Mouse (Mus musculus) stomach, postnatal 0 days (tissue): ENCODE measurements at regions not wholly inside any gene's neighbourhood (a gene's known extent, or its start where the extent isn't known, plus 50 kb on each side); places are given as distances from the start of the nearest gene placed in this dataset.

ENCODE experiments used
- ATAC-seq: fragments of 200-750 bp; cut with Nextera tagmentation; 2 replicates; pipeline ENCODE4 v1.8.0; 2017; ENCODE audit not compliant: low FRiP score, low TSS enrichment
- DNase-seq: peaks from one replicate; pipeline ENCODE4 v3.0.0-alpha.2; 2016; ENCODE audit warnings: low spot score
- H3K27ac ChIP-seq: fragments of 300-500 bp; sonication (generic); replicated peaks from 2 replicates; pipeline ENCODE4 v1.5.1; 2014; ENCODE audit warnings: mild to moderate bottlenecking, control low read depth
- H3K27me3 ChIP-seq: fragments of 300-500 bp; sonication (generic); 2 replicates; pipeline ENCODE4 v1.6.1; 2014; ENCODE audit warnings: low read length; ENCODE audit not compliant: control insufficient read depth, insufficient read depth
- H3K36me3 ChIP-seq: fragments of 300-500 bp; sonication (generic); 2 replicates; pipeline ENCODE4 v1.6.1; 2014; ENCODE audit warnings: low read length, mixed read lengths; ENCODE audit not compliant: control insufficient read depth, insufficient read depth
- H3K4me1 ChIP-seq: fragments of 300-500 bp; sonication (generic); replicated peaks from 2 replicates; pipeline ENCODE4 v1.6.1; 2014; ENCODE audit warnings: antibody characterized with exemption; ENCODE audit not compliant: control insufficient read depth, insufficient read depth
- H3K4me2 ChIP-seq: fragments of 300-500 bp; sonication (generic); replicated peaks from 2 replicates; pipeline ENCODE4 v1.6.1; 2014; ENCODE audit warnings: low read depth, mild to moderate bottlenecking, control low read depth, moderate library complexity
- H3K4me3 ChIP-seq: fragments of 300-500 bp; sonication (generic); 2 replicates; pipeline ENCODE4 v1.5.1; 2014; ENCODE audit warnings: low read depth, low read length, control low read depth
- H3K9ac ChIP-seq: fragments of 300-500 bp; sonication (generic); 2 replicates; pipeline ENCODE4 v1.6.1; 2014; ENCODE audit warnings: mild to moderate bottlenecking, low read length, control low read depth, mixed read lengths
- H3K9me3 ChIP-seq: fragments of 300-500 bp; sonication (generic); 2 replicates; pipeline ENCODE4 v1.6.1; 2016; ENCODE audit warnings: low read length; ENCODE audit not compliant: control insufficient read depth
- CTCF ChIP-seq: IDR thresholded peaks from 2 replicates; pipeline ENCODE4 v1.5.1; 2016; ENCODE audit warnings: antibody characterized with exemption, low read depth, mild to moderate bottlenecking, moderate library complexity
- EP300 ChIP-seq: optimal IDR thresholded peaks from 2 replicates; pipeline ENCODE3; 2016; ENCODE audit warnings: antibody characterized with exemption
- WGBS: fragments of 180-500 bp; shearing (Covaris S2); extraction: QIAGEN DNeasy Blood & Tissue Kit; methylation state at CpG from one replicate; pipeline ENCODE4 v1.1.7; 2014; 5-methylcytosine and 5-hydroxymethylcytosine counted together

DNA sequence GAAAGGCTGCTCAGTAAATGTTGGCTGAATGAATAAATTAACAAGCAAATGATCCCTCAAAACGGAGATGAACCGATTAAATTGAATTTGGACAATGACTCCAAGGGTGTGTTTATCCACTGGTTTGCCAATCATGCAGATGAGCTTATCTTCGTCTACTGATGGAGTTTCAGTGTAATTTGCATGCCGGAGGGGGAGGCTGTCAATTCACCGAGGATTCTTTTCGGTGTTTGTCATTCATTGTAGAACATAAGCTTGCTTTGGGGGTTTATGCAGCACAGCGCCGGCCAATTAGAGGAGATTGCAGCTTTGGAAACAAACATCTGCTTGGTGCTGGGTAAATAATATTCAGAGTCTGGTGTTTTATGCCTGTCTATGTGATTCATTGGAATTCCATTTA is 132.7 kb downstream of the Otoa start:
- no peak for TF ChIP-seq CTCF
- TF ChIP-seq EP300, result no peak
- 76% methylated on average over 8 of the region's 8 CpGs for WGBS
- ATAC-seq, result no peak

DNA sequence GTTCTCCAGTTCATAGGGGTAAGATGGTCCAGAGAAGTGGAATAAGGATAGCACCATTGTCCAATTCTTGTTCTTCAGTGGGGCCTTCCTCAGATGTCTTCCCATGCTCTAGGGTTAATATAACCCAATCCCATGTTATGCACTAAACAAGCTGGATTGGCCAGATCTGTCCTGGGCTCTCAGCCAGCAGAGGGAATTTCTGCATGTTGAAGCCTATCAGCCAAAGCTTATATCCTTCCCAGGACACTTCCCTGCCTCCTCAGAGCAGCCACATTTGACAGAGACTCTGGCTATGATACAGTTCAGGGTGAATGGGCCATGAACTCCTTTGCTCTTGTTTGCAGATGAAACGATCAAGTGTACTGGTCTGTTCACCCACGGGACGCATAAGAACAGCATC is 133.6 kb downstream of the Otoa start:
- WGBS, result 54% methylated on average over 3 of the region's 3 CpGs
- ATAC-seq (no peak), DNase-seq (no peak)
- Histone ChIP-seq H3K27ac (no peak overlapping the region), H3K27me3 (no peaks in the 10 kb centered on the region), H3K36me3 (no peaks in the 10 kb centered on the region), H3K4me2 (no peak overlapping the region), H3K4me1 (no peaks in the 10 kb centered on the region), H3K9ac (no peak overlapping the region), H3K4me3 (no peak overlapping the region), H3K9me3 (no peaks in the 10 kb centered on the region)
- TF ChIP-seq CTCF (no peak), EP300 (no peak)

More for the DNA sequence above, 132.7 kb downstream of the Otoa start:
- Histone ChIP-seq H3K9ac (no peak overlapping the region), H3K4me1 (no peaks in the 10 kb centered on the region), H3K27me3 (no peaks in the 10 kb centered on the region), H3K4me2 (no peak overlapping the region), H3K9me3 (no peaks in the 10 kb centered on the region), H3K4me3 (no peak overlapping the region), H3K27ac (no peak overlapping the region), H3K36me3 (no peaks in the 10 kb centered on the region)
- no peak for DNase-seq

DNA sequence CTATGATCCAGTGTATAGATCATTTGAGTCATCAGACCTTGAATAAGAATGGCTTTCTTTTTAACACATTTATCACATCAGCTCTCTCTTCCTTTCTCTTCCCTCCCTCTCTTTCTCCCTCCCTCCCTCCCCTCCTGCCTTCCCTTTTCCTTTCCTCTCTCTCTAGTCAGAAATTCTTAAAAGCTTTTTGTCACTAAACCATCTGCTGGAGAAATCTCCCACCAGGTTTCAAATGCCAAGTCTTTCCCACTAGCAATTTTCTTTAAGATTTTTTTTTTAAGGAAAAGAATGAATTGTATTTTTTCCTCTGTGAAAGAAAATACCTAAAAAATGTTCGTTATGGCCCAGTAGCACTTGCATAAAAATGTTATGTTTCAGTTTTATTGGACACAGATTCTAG is 134.3 kb downstream of the Otoa start:
- TF ChIP-seq EP300 (no peak), CTCF (no peak)
- no peaks in the 10 kb centered on the region for H3K4me1 ChIP-seq
- no peak overlapping the region for H3K4me2 ChIP-seq
- 68% methylated on average over 1 of the region's 1 CpGs for WGBS
- ATAC-seq (no peak), DNase-seq (no peak)
- no peaks in the 10 kb centered on the region for H3K27me3 ChIP-seq
- no peaks in the 10 kb centered on the region for H3K36me3 ChIP-seq
- no peak overlapping the region for H3K9ac ChIP-seq
- H3K9me3 ChIP-seq, result no peaks in the 10 kb centered on the region
- H3K4me3 ChIP-seq, result no peak overlapping the region
- no peak overlapping the region for H3K27ac ChIP-seq

DNA sequence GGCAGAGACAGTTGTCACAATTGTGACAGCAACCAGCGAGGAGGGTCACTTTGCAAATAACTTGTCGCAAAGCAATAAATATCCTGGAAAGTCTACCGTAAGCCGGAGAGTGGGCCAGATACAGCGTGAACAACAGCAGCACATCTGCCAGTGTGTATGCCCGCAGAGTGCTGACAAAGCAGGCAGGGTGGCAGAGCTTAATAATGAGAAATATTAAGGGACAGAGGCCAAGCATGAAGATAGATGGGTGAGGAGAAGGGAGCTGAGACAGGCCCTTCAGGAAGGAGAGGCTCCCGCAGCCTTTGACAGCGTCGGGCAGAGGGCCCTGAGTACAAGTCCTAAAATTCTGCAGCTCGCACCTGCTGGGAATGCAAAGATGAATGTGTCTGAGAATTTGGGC is 136.6 kb downstream of the Otoa start:
- no peak for TF ChIP-seq EP300
- TF ChIP-seq CTCF, result no peak
- WGBS, result 78% methylated on average over 10 of the region's 10 CpGs
- H3K27ac ChIP-seq, result no peak overlapping the region

DNA sequence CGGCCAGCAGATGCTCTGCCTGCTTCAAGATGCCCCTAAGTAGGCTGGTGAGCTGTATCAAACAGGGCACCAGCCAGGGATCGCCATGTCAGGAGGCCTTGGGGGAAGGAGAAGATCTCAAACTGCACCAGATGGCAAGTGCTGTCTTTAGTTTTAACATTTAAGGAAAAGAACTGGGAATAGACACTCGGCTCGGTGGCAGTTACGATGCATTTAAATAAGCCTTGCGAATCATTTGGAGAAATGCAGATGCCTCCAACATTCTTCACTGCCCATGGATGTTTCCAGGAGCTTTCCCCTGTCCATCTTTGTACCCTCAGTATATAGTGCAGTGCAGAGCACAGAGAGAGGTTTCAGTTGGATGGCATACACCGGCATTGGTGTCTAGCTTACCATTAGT is 139.7 kb downstream of the Otoa start:
- Histone ChIP-seq H3K27ac (no peak overlapping the region), H3K4me1 (no peaks in the 10 kb centered on the region), H3K4me2 (no peak overlapping the region), H3K9me3 (no peaks in the 10 kb centered on the region), H3K36me3 (no peaks in the 10 kb centered on the region), H3K4me3 (no peak overlapping the region), H3K27me3 (no peaks in the 10 kb centered on the region), H3K9ac (no peak overlapping the region)
- DNase-seq, result no peak
- TF ChIP-seq CTCF (no peak), EP300 (no peak)
- 93% methylated on average over 7 of the region's 7 CpGs for WGBS
- ATAC-seq, result no peak

More for the DNA sequence above, 136.6 kb downstream of the Otoa start:
- Histone ChIP-seq H3K27me3 (no peaks in the 10 kb centered on the region), H3K9ac (no peak overlapping the region), H3K4me2 (no peak overlapping the region), H3K36me3 (no peaks in the 10 kb centered on the region), H3K4me3 (no peak overlapping the region), H3K4me1 (no peaks in the 10 kb centered on the region), H3K9me3 (no peaks in the 10 kb centered on the region)
- ATAC-seq (no peak), DNase-seq (no peak)

DNA sequence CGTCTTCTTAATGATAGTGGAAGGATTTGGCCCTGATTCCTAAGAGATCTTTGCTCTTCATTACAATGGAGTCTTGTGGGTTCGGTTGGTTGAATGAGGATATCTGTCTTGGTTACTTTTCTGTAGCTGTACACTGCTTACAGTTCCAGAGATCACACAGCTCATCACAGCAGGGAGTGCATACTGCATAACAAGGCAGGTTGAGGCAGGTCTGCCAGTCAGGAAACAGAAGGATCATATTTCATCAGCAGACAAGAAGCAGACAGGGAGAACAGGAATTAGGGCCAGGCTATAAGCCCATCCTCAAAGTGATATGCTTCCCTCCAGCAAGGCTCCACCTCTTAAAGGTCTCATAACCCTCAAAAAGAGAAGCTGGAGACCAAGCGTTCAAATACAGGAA is 150.4 kb downstream of the Otoa start:
- no peaks in the 10 kb centered on the region for H3K36me3 ChIP-seq
- 65% methylated on average over 3 of the region's 3 CpGs for WGBS
- DNase-seq, result no peak

More for the DNA sequence above, 150.4 kb downstream of the Otoa start:
- H3K4me2 ChIP-seq, result no peak overlapping the region
- no peaks in the 10 kb centered on the region for H3K4me1 ChIP-seq
- TF ChIP-seq CTCF, result no peak
- no peak for TF ChIP-seq EP300
- H3K9me3 ChIP-seq, result no peaks in the 10 kb centered on the region
- H3K9ac ChIP-seq, result no peak overlapping the region
- H3K4me3 ChIP-seq, result no peak overlapping the region
- H3K27me3 ChIP-seq, result no peaks in the 10 kb centered on the region
- H3K27ac ChIP-seq, result no peak overlapping the region
- no peak for ATAC-seq
